Mouse (Mus musculus) kidney, embryonic 15.5 days (tissue): ENCODE data around the gene Angel2. TPM values are rescaled to one million over a fixed set of nuclear protein-coding genes. Genes with fewer than 3 reads are reported as not detected.
"Not testable (repeated sequence)": the region's sequence is repeated elsewhere in the genome, so short reads cannot be mapped to it uniquely, and the experiment has no call there.

ENCODE experiments used
- ATAC-seq: fragments of 200-750 bp; cut with Nextera tagmentation; replicated peaks from 2 replicates; pipeline ENCODE4 v1.8.0; 2017; ENCODE audit warnings: moderate TSS enrichment; ENCODE audit not compliant: low FRiP score
- H3K27ac ChIP-seq: fragments of 300-500 bp; sonication (generic); 2 replicates; pipeline ENCODE4 v1.5.1; 2015; ENCODE audit warnings: mild to moderate bottlenecking, inconsistent platforms
- H3K27me3 ChIP-seq: fragments of 300-500 bp; sonication (generic); 2 replicates; pipeline ENCODE4 v1.6.1; 2015; ENCODE audit warnings: inconsistent platforms
- H3K36me3 ChIP-seq: fragments of 300-500 bp; sonication (generic); 2 replicates; pipeline ENCODE4 v1.6.1; 2015; ENCODE audit warnings: inconsistent platforms
- H3K4me1 ChIP-seq: fragments of 300-500 bp; sonication (generic); 2 replicates; pipeline ENCODE4 v1.6.1; 2015; ENCODE audit warnings: inconsistent platforms
- H3K4me2 ChIP-seq: fragments of 300-500 bp; sonication (generic); 2 replicates; pipeline ENCODE4 v1.6.1; 2015; ENCODE audit warnings: moderate library complexity, mild to moderate bottlenecking, inconsistent platforms
- H3K4me3 ChIP-seq: fragments of 300-500 bp; sonication (generic); replicated peaks from 2 replicates; pipeline ENCODE4 v1.5.1; 2015; ENCODE audit warnings: mild to moderate bottlenecking, inconsistent platforms
- H3K9ac ChIP-seq: fragments of 300-500 bp; sonication (generic); 2 replicates; pipeline ENCODE4 v1.6.1; 2015; ENCODE audit warnings: mild to moderate bottlenecking, inconsistent platforms
- H3K9me3 ChIP-seq: fragments of 300-500 bp; sonication (generic); replicated peaks from 2 replicates; pipeline ENCODE4 v1.6.1; 2016; ENCODE audit warnings: inconsistent platforms
- WGBS: fragments of 180-500 bp; shearing (Covaris S2); methylation state at CpG from one replicate; pipeline ENCODE4 v1.1.7; 2015; ENCODE audit warnings: mixed read lengths; 5-methylcytosine and 5-hydroxymethylcytosine counted together
- polyA plus RNA-seq: library from polyadenylated mRNA; unstranded; fragments of >200 nt; fragmentation: Nextera tagmentation; extraction: Ambion mirVana; gene quantifications from 2 replicates; pipeline ENCODE4 v1.2.1, GENCODE M21; 2015

The Angel2 gene
- 45.7 and 48.7 TPM in 2 replicates for polyA plus RNA-seq

DNA sequence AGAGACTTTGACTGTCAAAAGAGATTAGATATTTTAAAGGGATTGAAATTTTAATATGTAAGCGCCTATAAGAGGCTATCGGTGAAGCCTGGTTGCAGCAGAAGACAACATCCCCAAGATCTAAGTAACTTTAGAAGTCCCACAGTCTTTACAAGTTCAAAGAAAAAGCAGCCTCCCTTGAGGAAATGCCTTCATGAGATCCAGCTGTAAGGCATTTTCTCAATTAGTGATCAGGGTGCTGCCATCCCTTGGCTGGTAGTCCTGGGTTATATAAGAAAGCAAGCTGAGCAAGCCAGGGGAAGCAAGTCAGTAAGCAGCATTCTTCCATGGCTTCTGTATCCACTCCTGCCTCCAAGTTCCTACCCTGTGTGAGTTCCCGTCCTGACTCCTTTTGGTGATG lies at the start of gene Angel2:
TSS of gene Angel2 (plus strand) at position 301 of the 400 bp plus-strand sequence.
- peaks cover 11% of the 10 kb centered on the region for H3K4me1 ChIP-seq
- not testable (repeated sequence) for H3K4me3 ChIP-seq, H3K9ac ChIP-seq, H3K36me3 ChIP-seq, ATAC-seq, H3K9me3 ChIP-seq, H3K27me3 ChIP-seq, H3K27ac ChIP-seq, H3K4me2 ChIP-seq
- 83% methylated on average over 3 of the region's 3 CpGs for WGBS

DNA sequence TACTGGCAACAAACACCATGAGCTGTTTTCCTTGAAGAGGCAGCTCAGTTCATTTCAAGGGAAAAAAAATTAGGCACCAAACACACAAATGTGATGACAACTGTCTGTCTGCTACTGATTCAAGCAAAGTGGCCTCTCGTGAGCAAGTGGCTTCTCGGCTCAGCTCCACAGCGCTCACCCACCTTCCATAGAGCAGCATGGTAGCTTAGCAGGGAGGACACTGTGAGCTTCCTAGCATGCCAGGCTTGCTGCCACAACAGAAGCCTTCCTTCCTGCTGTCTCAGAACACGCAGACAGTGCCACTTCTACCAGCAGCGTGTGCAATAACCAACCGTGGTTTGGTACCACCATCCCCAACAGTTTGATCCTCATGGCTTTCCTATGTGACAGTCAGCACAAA lies 49.2 kb upstream of the Angel2 start:
- Histone ChIP-seq H3K4me1 (no peaks in the 10 kb centered on the region), H3K9me3 (no peaks in the 10 kb centered on the region), H3K4me3 (no peak overlapping the region), H3K9ac (no peak overlapping the region), H3K27me3 (no peaks in the 10 kb centered on the region), H3K27ac (no peak overlapping the region), H3K4me2 (no peak overlapping the region), H3K36me3 (peaks cover 14% of the 10 kb centered on the region)
- 95% methylated on average over 6 of the region's 6 CpGs for WGBS
- ATAC-seq, result no peak

DNA sequence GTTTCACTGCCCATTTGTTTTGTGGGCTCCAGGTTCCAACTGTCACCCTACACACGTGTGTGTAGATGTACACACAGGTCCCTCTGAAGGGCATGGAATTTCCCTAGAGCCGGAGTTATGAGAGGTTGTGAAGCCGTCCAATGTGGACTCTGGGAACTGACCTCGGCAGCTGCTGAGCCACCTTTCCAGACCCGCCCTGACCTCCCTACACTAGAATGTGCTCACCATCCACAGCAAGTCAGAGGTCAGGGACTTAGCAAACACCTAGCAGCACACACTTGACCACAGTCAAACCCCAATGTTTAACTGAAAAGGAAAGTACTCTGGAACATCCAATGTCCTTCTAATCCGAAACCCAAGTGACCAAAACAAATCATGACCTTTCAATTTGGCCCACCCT lies 44.3 kb upstream of the Angel2 start:
- Histone ChIP-seq H3K27me3 (no peaks in the 10 kb centered on the region), H3K4me3 (no peak overlapping the region), H3K36me3 (peaks cover 27% of the 10 kb centered on the region), H3K27ac (no peak overlapping the region), H3K9me3 (no peaks in the 10 kb centered on the region), H3K4me1 (no peaks in the 10 kb centered on the region), H3K4me2 (no peak overlapping the region), H3K9ac (no peak overlapping the region)
- WGBS, result 73% methylated on average over 6 of the region's 6 CpGs
- no peak for ATAC-seq

DNA sequence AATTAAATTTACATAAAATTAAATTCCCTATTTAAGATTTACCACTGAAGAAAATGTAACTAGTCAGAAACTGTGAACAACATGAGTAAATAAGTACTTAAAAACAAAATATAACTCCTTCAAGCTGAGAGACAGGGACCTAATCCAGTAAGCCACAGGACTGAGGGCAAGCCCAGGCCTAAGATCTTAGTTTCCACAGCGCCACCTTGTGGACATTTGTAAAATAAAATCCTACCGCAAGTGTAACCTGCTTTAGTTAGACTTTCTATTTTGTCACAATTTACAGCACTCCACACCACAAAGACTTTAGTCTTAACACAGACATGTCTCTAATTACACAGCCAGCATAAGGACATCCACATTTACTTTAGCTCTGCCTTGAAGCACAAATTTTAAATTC lies 43.5 kb upstream of the Angel2 start:
- 4% methylated on average over 2 of the region's 2 CpGs for WGBS
- Histone ChIP-seq H3K4me1 (no peaks in the 10 kb centered on the region), H3K4me2 (no peak overlapping the region), H3K36me3 (peaks cover 35% of the 10 kb centered on the region), H3K27me3 (no peaks in the 10 kb centered on the region), H3K27ac (no peak overlapping the region), H3K9ac (no peak overlapping the region), H3K9me3 (no peaks in the 10 kb centered on the region), H3K4me3 (no peak overlapping the region)
- no peak for ATAC-seq

DNA sequence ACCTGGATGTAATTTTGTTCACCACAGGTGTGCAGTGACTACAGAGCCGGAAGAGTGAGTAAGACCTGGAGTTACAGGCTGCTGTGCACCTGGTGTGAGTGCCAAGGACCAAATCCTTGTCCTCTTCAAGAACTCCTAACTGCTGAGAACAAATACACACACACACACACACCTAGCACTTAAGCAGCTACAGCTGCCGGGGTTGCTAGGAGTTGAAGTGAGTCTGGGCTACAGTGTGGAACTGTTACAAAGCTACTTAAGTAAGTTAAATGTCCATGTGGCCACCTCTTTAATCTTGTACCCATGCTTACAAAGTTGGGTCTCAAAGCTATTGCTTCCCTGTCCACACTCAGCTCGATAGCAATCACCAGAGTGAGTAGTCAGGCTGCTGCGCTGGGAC lies 38.9 kb upstream of the Angel2 start:
- no peak overlapping the region for H3K27ac ChIP-seq
- H3K9ac ChIP-seq, result no peak overlapping the region
- no peaks in the 10 kb centered on the region for H3K27me3 ChIP-seq
- H3K9me3 ChIP-seq, result no peaks in the 10 kb centered on the region
- WGBS, result 89% methylated on average over 4 of the region's 4 CpGs
- H3K4me1 ChIP-seq, result no peaks in the 10 kb centered on the region
- no peak overlapping the region for H3K4me2 ChIP-seq
- ATAC-seq, result no peak
- H3K36me3 ChIP-seq, result peaks cover 44% of the 10 kb centered on the region
- no peak overlapping the region for H3K4me3 ChIP-seq

DNA sequence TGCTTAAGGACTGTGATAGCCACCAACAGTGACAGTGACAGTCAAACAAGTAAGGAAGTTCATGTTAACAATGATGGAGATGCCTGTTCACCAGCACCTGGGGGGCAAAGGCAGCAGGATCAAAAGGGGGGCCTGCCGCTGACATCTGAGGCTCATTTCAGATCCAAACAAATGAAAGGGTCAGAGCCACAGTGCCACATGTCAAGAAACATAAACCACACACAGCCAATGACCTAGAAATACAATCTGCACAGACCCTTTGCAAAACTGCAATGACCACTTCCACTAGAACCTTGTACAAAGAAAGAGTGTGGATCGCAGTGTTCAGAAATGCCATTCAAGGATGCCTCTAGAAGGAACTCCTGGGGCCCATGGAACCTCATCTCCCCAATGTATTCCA lies 36.9 kb upstream of the Angel2 start:
- H3K4me2 ChIP-seq, result no peak overlapping the region
- no peak overlapping the region for H3K4me3 ChIP-seq
- H3K27ac ChIP-seq, result no peak overlapping the region
- no peaks in the 10 kb centered on the region for H3K27me3 ChIP-seq
- H3K9ac ChIP-seq, result no peak overlapping the region
- WGBS, result 88% methylated on average over 2 of the region's 2 CpGs
- no peaks in the 10 kb centered on the region for H3K9me3 ChIP-seq
- peaks cover 54% of the 10 kb centered on the region for H3K36me3 ChIP-seq
- ATAC-seq, result no peak
- no peaks in the 10 kb centered on the region for H3K4me1 ChIP-seq

DNA sequence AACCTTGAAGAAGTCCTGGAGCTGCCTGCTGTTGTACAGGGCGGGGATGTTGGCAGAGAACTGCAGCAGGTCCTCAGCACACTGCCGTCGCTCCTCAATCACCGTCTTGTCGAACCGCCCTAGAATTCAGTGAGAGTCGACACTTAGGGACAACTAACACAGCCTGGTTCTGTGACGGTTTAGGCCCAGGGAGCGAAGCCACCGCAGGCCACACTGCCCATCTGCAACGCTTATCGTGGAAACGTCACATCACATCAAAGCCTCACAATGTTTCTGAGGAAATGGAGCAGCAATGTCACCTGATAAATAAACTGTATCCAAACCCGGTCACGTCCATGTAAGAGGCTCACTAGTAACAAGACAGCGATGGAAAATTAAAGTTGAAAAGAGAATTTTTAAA lies 36.3 kb upstream of the Angel2 start:
- Histone ChIP-seq H3K9me3 (no peaks in the 10 kb centered on the region), H3K4me2 (no peak overlapping the region), H3K36me3 (peaks cover 49% of the 10 kb centered on the region), H3K4me3 (no peak overlapping the region), H3K27me3 (no peaks in the 10 kb centered on the region), H3K27ac (no peak overlapping the region), H3K9ac (no peak overlapping the region), H3K4me1 (no peaks in the 10 kb centered on the region)
- ATAC-seq, result no peak
- whole genome bisulfite sequencing, result 86% methylated on average over 16 of the region's 16 CpGs

DNA sequence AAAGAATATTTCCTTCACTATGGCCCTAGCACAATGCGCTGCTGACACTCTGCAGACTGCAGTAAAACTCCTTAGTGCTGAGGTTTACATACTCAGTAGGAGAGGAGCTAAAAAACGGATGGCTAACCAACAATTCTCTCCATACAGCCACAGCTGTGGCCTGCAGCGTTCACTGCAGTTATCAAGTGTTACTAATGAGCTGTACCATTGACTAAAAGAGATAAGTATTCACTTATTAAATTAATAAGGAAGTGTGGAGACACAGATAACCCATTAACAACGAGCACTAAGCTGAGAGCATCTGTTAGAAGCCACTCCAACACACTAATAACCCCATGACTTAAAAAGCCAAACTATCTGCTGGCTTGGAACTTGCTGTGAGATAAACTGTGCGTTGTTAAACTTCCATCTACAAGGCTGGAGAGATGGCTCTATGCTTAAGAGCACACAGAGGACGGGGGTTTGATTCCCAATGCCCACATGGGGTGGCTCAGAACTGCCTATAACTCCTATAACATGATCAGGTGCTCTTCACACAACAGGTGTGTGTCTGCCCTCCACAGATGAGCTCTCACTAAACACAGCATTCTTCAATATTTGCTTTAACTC lies 31.2 kb upstream of the Angel2 start:
- no peak overlapping the region for H3K4me3 ChIP-seq
- 86% methylated on average over 6 of the region's 6 CpGs for WGBS
- no peak overlapping the region for H3K9ac ChIP-seq
- peaks cover 48% of the 10 kb centered on the region for H3K36me3 ChIP-seq
- no peak overlapping the region for H3K27ac ChIP-seq
- H3K4me1 ChIP-seq, result no peaks in the 10 kb centered on the region
- no peaks in the 10 kb centered on the region for H3K27me3 ChIP-seq
- ATAC-seq, result no peak
- H3K9me3 ChIP-seq, result no peaks in the 10 kb centered on the region
- H3K4me2 ChIP-seq, result no peak overlapping the region

DNA sequence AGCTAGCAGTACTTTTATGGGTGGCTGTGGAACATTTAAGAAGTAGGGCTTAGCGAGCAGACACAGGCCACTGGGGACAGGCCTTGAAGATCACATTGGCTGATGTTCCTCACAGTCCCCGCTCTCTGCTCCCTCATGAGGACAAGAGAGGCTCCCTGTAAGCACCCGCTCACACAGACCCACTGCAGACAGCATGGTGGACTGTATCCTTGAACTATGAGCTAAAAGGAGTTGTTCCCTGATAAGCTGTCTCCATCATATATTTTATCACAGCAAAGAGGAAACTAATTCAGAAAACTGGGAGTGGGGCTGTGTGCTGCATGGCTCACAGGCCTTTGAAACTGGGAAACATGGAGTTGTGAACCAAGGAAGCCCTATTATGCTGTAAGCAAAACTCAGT lies 26.7 kb upstream of the Angel2 start:
- Histone ChIP-seq H3K9ac (no peak overlapping the region), H3K27ac (no peak overlapping the region), H3K4me2 (no peak overlapping the region), H3K27me3 (no peaks in the 10 kb centered on the region), H3K4me1 (no peaks in the 10 kb centered on the region), H3K4me3 (no peak overlapping the region), H3K36me3 (peaks cover 36% of the 10 kb centered on the region), H3K9me3 (no peaks in the 10 kb centered on the region)
- no peak for ATAC-seq
- WGBS, result 91% methylated on average over 3 of the region's 3 CpGs

DNA sequence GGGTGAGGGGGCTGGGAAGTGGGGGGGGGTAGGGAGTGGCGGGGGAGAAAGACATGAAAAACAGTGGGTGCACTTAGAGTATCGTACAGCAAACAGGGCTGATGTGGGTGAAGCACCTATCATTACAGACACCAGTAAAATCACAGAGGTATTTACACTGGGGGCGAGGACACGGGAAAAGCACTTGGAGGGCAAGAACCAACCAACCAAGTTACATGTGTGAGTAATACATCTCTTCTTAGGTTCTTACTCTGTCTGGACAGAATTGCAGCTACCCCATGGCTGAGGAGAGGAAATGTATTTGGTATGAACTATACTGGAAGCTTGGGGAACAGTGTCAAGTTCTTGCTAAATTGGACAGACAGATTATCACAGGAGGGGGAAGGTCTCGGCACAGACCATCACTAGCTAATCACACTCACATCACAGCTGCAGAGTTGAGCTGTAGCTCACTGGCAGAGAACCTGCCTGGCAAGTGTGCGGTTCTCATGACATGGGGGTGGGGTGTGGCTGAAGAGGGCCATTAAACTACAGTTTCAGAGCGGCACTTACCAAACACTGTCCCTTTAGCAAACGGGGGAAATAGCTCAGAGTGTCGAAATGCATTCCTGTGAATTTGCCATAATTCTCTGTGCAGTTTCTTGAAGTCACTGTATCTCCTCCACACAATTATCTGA lies 25.9 kb upstream of the Angel2 start:
- no peaks in the 10 kb centered on the region for H3K9me3 ChIP-seq
- no peaks in the 10 kb centered on the region for H3K4me1 ChIP-seq
- no peak overlapping the region for H3K27ac ChIP-seq
- 61% methylated on average over 9 of the region's 9 CpGs for WGBS
- H3K4me3 ChIP-seq, result no peak overlapping the region
- no peaks in the 10 kb centered on the region for H3K27me3 ChIP-seq
- no peak for ATAC-seq
- H3K36me3 ChIP-seq, result peaks cover 42% of the 10 kb centered on the region
- H3K9ac ChIP-seq, result no peak overlapping the region
- H3K4me2 ChIP-seq, result no peak overlapping the region

DNA sequence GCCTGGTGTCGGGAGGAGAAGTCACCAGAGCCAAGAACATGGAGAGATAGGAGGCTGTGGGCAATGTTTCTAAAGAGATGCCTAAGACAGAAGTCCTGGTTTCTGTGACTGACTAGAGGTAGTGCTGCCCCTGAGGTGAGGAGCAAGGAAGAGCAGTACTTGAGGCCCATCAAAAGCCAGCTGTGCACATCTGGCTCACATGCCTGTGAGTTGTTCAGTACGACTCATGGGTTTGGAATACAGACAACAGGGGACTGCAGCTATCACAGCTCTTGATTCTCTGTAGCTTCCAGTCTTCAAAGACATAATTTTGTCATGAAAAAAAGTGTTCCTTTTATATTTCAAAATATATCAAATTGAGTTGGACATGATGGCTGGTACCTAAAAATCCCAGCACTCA lies 23.8 kb upstream of the Angel2 start:
- H3K27ac ChIP-seq, result no peak overlapping the region
- no peak for ATAC-seq
- WGBS, result 71% methylated on average over 2 of the region's 2 CpGs

DNA sequence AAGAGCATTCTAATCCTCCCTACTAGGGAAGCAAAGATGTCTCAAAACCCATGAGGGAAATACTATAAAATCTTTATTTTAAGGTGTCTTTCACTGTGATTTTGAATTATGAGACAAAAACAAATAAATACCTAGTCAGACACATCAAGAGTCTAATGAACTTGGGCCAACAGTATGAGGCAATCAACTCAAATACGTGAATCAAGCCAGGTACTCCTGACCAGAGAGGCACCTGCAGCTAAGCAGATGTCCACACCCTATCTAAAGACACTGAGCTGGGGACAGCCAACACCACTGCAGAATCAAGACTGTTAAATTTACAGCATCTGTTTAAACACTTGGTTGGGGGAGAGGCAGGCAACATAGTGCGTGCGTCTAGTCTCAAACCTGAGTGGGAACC lies 20.8 kb upstream of the Angel2 start:
- Histone ChIP-seq H3K9ac (no peak overlapping the region), H3K4me1 (no peaks in the 10 kb centered on the region), H3K9me3 (no peaks in the 10 kb centered on the region), H3K4me2 (no peak overlapping the region), H3K4me3 (no peak overlapping the region), H3K36me3 (peaks cover 13% of the 10 kb centered on the region), H3K27ac (no peak overlapping the region), H3K27me3 (no peaks in the 10 kb centered on the region)
- ATAC-seq, result no peak
- 86% methylated on average over 3 of the region's 3 CpGs for WGBS

More for the DNA sequence above, 23.8 kb upstream of the Angel2 start:
- Histone ChIP-seq H3K4me1 (no peaks in the 10 kb centered on the region), H3K9ac (no peak overlapping the region), H3K4me2 (no peak overlapping the region), H3K36me3 (peaks cover 36% of the 10 kb centered on the region), H3K9me3 (no peaks in the 10 kb centered on the region), H3K27me3 (no peaks in the 10 kb centered on the region), H3K4me3 (no peak overlapping the region)

DNA sequence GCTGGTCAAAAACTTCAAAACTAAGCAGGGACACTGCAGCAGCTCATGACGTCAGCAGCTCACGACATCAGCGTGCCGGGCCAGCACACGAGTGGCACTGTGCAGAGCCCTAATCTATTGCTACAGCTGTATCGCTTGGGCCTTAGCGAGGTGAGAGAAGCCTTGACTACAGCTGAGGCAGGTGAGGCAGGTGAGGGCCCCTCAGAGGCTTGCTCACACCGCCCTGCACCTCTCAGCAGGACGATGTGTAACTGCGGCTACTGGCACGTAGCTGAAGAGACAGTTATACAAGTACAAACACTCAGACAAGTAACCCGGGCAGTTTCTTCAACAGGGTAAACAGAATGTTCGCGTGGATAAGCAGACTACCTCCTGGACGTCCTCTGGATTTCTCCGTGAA lies 20.2 kb upstream of the Angel2 start:
- no peak overlapping the region for H3K4me3 ChIP-seq
- H3K4me1 ChIP-seq, result no peaks in the 10 kb centered on the region
- no peak overlapping the region for H3K4me2 ChIP-seq
- ATAC-seq, result no peak
- H3K9ac ChIP-seq, result no peak overlapping the region
- peaks cover 12% of the 10 kb centered on the region for H3K36me3 ChIP-seq
- WGBS, result 89% methylated on average over 16 of the region's 16 CpGs
- no peaks in the 10 kb centered on the region for H3K9me3 ChIP-seq
- no peaks in the 10 kb centered on the region for H3K27me3 ChIP-seq
- H3K27ac ChIP-seq, result no peak overlapping the region
